Mouse (Mus musculus) testis, adult 2 months (tissue): ENCODE measurements around the gene Nectin1. TPM values are rescaled to one million over a fixed set of nuclear protein-coding genes. Genes with fewer than 3 reads are reported as not detected.
A peak's percentile ranks its signal among the peaks of the same experiment; 100 is the strongest.

Source experiments
- H3K27ac ChIP-seq: fragments of 200-500 bp; 2 replicates; pipeline ENCODE4 v1.5.1; 2012; ENCODE audit warnings: low read depth, low read length; ENCODE audit not compliant: control insufficient read depth, insufficient read depth
- H3K27me3 ChIP-seq: fragments of 200-500 bp; 2 replicates; pipeline ENCODE4 v1.6.1; 2012; ENCODE audit warnings: mild to moderate bottlenecking, low read length, moderate library complexity; ENCODE audit not compliant: control insufficient read depth, insufficient read depth
- H3K36me3 ChIP-seq: fragments of 200-500 bp; 2 replicates; pipeline ENCODE4 v1.6.1; 2012; ENCODE audit warnings: mild to moderate bottlenecking, low read length; ENCODE audit not compliant: control insufficient read depth, insufficient read depth
- H3K4me1 ChIP-seq: fragments of 200-500 bp; 2 replicates; pipeline ENCODE4 v1.6.1; 2012; ENCODE audit warnings: low read length; ENCODE audit not compliant: control insufficient read depth, insufficient read depth
- H3K4me3 ChIP-seq: fragments of 200-500 bp; 2 replicates; pipeline ENCODE4 v1.5.1; 2012; ENCODE audit warnings: low read depth, mild to moderate bottlenecking, low read length, moderate library complexity, mixed read lengths; ENCODE audit not compliant: control insufficient read depth
- CTCF ChIP-seq: fragments of 200-500 bp; IDR thresholded peaks from 2 replicates; pipeline ENCODE4 v1.5.1; 2012; ENCODE audit warnings: low read depth, mild to moderate bottlenecking, inconsistent platforms, low read length, moderate library complexity; ENCODE audit not compliant: control insufficient read depth, insufficient read depth, insufficient replicate concordance
- POLR2A ChIP-seq: fragments of 200-500 bp; IDR thresholded peaks from 2 replicates; pipeline ENCODE4 v1.6.1; 2012; ENCODE audit warnings: low read depth, mild to moderate bottlenecking, inconsistent platforms, low read length, moderate library complexity; ENCODE audit not compliant: control insufficient read depth
- polyA plus RNA-seq: library from polyadenylated mRNA; depleted of rRNA; stranded (reverse); fragments of >200 nt; gene quantifications from 2 replicates; pipeline ENCODE4 v1.2.3, GENCODE M21; 2012

The Nectin1 gene
- polyA plus RNA-seq, 1 experiment, result 2.2 TPM

DNA sequence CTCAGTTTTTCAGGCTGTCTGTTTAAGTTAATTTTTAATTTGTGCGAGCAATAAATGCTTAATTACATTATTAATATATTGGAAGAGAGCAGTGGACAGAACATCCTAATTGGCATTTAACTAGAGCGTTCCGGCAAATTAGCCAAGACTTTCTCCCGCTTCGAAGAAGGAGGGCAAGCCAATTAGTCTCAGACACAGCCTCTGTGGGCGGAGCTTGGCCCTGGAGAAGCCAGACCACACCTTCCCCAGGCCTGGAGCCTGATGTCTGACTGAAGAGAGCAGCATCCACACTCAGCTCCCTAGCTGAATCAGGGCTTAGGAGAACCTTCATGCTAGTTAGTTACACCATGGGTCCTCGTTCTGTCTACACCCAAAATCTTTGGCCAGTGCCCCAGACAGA lies 64.8 kb downstream of the Nectin1 start:
- H3K27me3 ChIP-seq, result no peaks in the 10 kb centered on the region
- H3K36me3 ChIP-seq, result no peaks in the 10 kb centered on the region
- TF ChIP-seq POLR2A (no peak), CTCF (no peak)
- H3K27ac ChIP-seq, result no peak overlapping the region
- H3K4me3 ChIP-seq, result no peak overlapping the region
- peaks cover 2% of the 10 kb centered on the region; the same call in 1 of the 2 replicates for H3K4me1 ChIP-seq

- H3K4me3 ChIP-seq, result no peak overlapping the region
Observed at GRCm38 (mm10) chr9:43813156-43813555, 69.4 kb downstream of the Nectin1 start.

GRCm38 (mm10) chr9:43822206-43822605 lies 78.4 kb downstream of the Nectin1 start:
- Histone ChIP-seq H3K36me3 (no peaks in the 10 kb centered on the region), H3K27ac (no peak overlapping the region), H3K27me3 (no peaks in the 10 kb centered on the region), H3K4me1 (peaks cover 3% of the 10 kb centered on the region), H3K4me3 (no peak overlapping the region)
- TF ChIP-seq CTCF (no peak), POLR2A (no peak)

More at GRCm38 (mm10) chr9:43813156-43813555, 69.4 kb downstream of the Nectin1 start:
- Histone ChIP-seq H3K27ac (no peak overlapping the region), H3K36me3 (no peaks in the 10 kb centered on the region), H3K27me3 (no peaks in the 10 kb centered on the region), H3K4me1 (no peaks in the 10 kb centered on the region)
- TF ChIP-seq POLR2A, result no peak
- no peak for TF ChIP-seq CTCF

DNA sequence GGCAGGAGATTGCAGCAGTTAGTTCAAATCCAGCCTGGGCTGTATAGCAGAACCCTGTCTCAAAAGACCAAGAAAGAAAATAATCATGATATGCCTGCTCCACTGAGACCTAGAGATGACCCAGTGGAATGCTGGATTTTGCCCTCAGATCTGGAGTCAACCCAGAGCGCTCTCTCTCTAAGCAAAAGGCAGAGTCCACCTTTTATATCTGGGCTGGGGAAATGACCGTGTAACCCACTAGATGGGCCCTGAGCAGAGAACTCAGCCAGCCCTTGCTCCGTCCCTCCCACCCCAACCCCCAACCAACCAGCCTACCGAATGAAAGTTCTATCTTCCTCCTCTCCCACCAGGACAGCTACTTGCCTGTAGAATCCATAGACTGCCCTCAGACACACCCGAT lies 81.4 kb downstream of the Nectin1 start:
- Histone ChIP-seq H3K4me3 (no peak overlapping the region), H3K27me3 (no peaks in the 10 kb centered on the region), H3K4me1 (peaks cover 3% of the 10 kb centered on the region), H3K27ac (no peak overlapping the region), H3K36me3 (no peaks in the 10 kb centered on the region)
- TF ChIP-seq CTCF, result no peak
- no peak for TF ChIP-seq POLR2A

- no peaks in the 10 kb centered on the region for H3K36me3 ChIP-seq
- H3K27ac ChIP-seq, result no peak overlapping the region
- no peak for TF ChIP-seq CTCF
- TF ChIP-seq POLR2A, result no peak
Observed at GRCm38 (mm10) chr9:43826558-43827253, 82.9 kb downstream of the Nectin1 start.

GRCm38 (mm10) chr9:43827593-43827992 lies 83.8 kb downstream of the Nectin1 start:
- Histone ChIP-seq H3K36me3 (no peaks in the 10 kb centered on the region), H3K4me1 (no peaks in the 10 kb centered on the region), H3K27ac (no peak overlapping the region), H3K27me3 (no peaks in the 10 kb centered on the region), H3K4me3 (no peak overlapping the region)
- TF ChIP-seq POLR2A (no peak), CTCF (peak; percentile 78)

More at GRCm38 (mm10) chr9:43826558-43827253, 82.9 kb downstream of the Nectin1 start:
- no peaks in the 10 kb centered on the region for H3K4me1 ChIP-seq
- no peak overlapping the region for H3K4me3 ChIP-seq
- H3K27me3 ChIP-seq, result no peaks in the 10 kb centered on the region

GRCm38 (mm10) chr9:43828960-43829359 lies 85.2 kb downstream of the Nectin1 start:
- no peaks in the 10 kb centered on the region for H3K4me1 ChIP-seq
- H3K27me3 ChIP-seq, result no peaks in the 10 kb centered on the region
- no peak for TF ChIP-seq POLR2A
- no peak for TF ChIP-seq CTCF
- H3K27ac ChIP-seq, result no peak overlapping the region
- H3K4me3 ChIP-seq, result no peak overlapping the region
- no peaks in the 10 kb centered on the region for H3K36me3 ChIP-seq
